Mouse (Mus musculus): ENCODE results near the gene B9d1. TPM values are rescaled to one million over a fixed set of nuclear protein-coding genes. Genes with fewer than 3 reads are reported as not detected.

Gene B9d1
- total RNA-seq (2015) (not detected in 2 replicates), total RNA-seq (2017) (0.26 TPM in 1 of 2 replicates, not detected in the other)

- ATAC-seq (ENCODE audit: poor library complexity, severe bottlenecking) = peak; percentile 95
These were observed at the start of gene B9d1 for GRCm38 (mm10) chr11:61504713-61505257. TSS of gene B9d1 (plus strand) at chr11:61505144.

GRCm38 (mm10) chr11:61464071-61464470 is 40.9 kb upstream of the B9d1 start:
- ATAC-seq (ENCODE audit: poor library complexity, severe bottlenecking) = no peak

GRCm38 (mm10) chr11:61465422-61465821 is 39.5 kb upstream of the B9d1 start:
- no peak for ATAC-seq (ENCODE audit: poor library complexity, severe bottlenecking)

GRCm38 (mm10) chr11:61468534-61468933 is 36.4 kb upstream of the B9d1 start:
- ATAC-seq (ENCODE audit: poor library complexity, severe bottlenecking) = no peak

GRCm38 (mm10) chr11:61469317-61469917 is 35.5 kb upstream of the B9d1 start:
- ATAC-seq (ENCODE audit: poor library complexity, severe bottlenecking) = peak; percentile 86

- no peak for ATAC-seq (ENCODE audit: poor library complexity, severe bottlenecking)
These were observed 34.1 kb upstream of the B9d1 start for GRCm38 (mm10) chr11:61470880-61471279.

GRCm38 (mm10) chr11:61473630-61474029 is 31.3 kb upstream of the B9d1 start:
- ATAC-seq (ENCODE audit: poor library complexity, severe bottlenecking) = peak; percentile 56

GRCm38 (mm10) chr11:61476786-61477382 is 28.1 kb upstream of the B9d1 start:
- peak; percentile 43; the same call in 1 of the 2 replicates for ATAC-seq (ENCODE audit: poor library complexity, severe bottlenecking)

- ATAC-seq (ENCODE audit: poor library complexity, severe bottlenecking) = no peak
These were observed 27.1 kb upstream of the B9d1 start for GRCm38 (mm10) chr11:61477566-61478508.

GRCm38 (mm10) chr11:61478788-61479187 is 26.2 kb upstream of the B9d1 start:
- ATAC-seq (ENCODE audit: poor library complexity, severe bottlenecking) = no peak

- no peak for ATAC-seq (ENCODE audit: poor library complexity, severe bottlenecking)
These were observed 23.5 kb upstream of the B9d1 start for GRCm38 (mm10) chr11:61481239-61482090.

GRCm38 (mm10) chr11:61483226-61483845 is 21.6 kb upstream of the B9d1 start:
- ATAC-seq (ENCODE audit: poor library complexity, severe bottlenecking) = no peak

- ATAC-seq (ENCODE audit: poor library complexity, severe bottlenecking) = no peak
These were observed 20.7 kb upstream of the B9d1 start for GRCm38 (mm10) chr11:61484256-61484612.

GRCm38 (mm10) chr11:61484613-61485540 is 20.1 kb upstream of the B9d1 start, which contains the start of gene Mfap4:
TSS of gene Mfap4 (plus strand) at chr11:61485431.
- ATAC-seq (ENCODE audit: poor library complexity, severe bottlenecking) = no peak

GRCm38 (mm10) chr11:61485541-61486457 is 19.1 kb upstream of the B9d1 start:
- ATAC-seq (ENCODE audit: poor library complexity, severe bottlenecking) = no peak

- no peak for ATAC-seq (ENCODE audit: poor library complexity, severe bottlenecking)
These were observed 18.3 kb upstream of the B9d1 start for GRCm38 (mm10) chr11:61486458-61487219.

- no peak for ATAC-seq (ENCODE audit: poor library complexity, severe bottlenecking)
These were observed 17.5 kb upstream of the B9d1 start for GRCm38 (mm10) chr11:61487401-61487800.
